Mouse (Mus musculus): ENCODE results near the gene Ntf5. TPM values are rescaled to one million over a fixed set of nuclear protein-coding genes. Genes with fewer than 3 reads are reported as not detected.
A peak's percentile ranks its signal among the peaks of the same experiment; 100 is the strongest.

Gene Ntf5
- polyA plus RNA-seq, 1 experiment from 2014 or later: 0.13 TPM

DNA sequence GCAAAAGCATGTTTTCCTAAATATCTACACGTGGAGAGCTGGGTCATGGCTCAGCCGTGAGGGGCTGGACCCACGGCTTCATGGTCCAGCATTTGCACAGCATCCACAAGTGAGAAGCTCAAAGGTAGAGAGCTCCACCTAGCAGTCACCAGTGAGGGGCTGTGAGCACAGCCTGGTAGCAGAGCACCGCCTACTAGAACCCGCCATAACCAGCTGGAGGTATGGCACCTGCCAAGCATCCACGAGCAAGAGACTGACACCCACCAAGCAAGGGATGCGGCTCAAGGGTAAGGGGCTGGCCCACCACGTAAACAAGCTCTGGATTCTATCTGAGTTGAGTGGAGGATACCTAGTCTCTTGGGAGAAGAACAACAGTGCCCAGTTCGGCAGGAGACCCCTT is 52.1 kb downstream of the Ntf5 start:
- Histone ChIP-seq H3K9me3 (ENCODE audit: control insufficient read depth, low read length) (no peaks in the 10 kb centered on the region), H3K9ac (peak overlapping the region; percentile 88), H3K4me3 (replicated peaks; ENCODE audit: low read length) (peak overlapping the region; percentile 86), H3K27me3 (ENCODE audit: control insufficient read depth, insufficient read depth, low read length) (no peaks in the 10 kb centered on the region), H3K4me1 (replicated peaks; ENCODE audit: control insufficient read depth, insufficient read depth, low read length) (peaks cover 22% of the 10 kb centered on the region), H3K27ac (no peak overlapping the region), H3K36me3 (replicated peaks; ENCODE audit: control insufficient read depth, insufficient read depth) (peaks cover 43% of the 10 kb centered on the region), H3K4me2 (replicated peaks) (peak overlapping the region; percentile 95)
- WGBS: 81% methylated on average over 9 of the region's 9 CpGs
- DNase-seq (ENCODE audit: low spot score) (no peak), ATAC-seq (ENCODE audit: low FRiP score) (no peak)

DNA sequence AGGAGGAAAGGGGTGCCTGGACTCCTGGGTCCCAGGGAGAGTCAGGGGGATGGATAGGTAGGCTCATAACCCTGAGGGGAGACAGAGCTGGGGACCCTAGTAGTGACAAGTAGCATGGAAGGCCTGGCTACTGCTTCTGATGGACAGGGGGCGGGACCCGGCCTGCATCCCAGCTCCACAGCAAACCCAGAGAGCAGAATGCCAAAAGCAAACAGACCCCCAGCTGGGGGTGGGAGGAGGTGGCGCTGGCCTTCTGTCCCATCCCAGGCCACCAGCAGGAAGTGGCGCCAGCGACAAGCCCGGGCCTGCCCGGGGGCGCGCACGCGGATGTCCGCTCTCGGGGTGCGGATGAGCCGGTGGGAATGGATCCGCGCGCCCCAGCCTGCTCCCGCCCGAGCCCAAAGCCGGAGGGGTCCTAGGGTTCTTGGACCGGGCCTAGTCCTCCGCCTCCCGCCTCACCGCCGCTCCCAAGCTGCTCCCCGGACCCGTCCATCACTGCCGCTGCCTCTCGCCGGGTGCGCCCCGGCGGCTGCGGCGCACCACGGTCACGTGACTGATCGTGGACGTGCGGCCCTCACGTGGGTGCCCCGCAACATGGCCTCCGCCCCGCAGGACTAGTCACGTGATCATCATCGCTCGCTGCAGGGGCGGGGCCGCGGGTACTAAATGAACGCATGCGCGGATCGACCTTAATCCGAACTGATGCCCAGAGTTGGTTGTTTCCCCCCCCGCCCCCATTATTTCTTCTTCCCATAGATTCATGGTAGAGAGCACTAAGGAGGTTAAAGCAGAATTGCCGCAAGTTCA is 53.0 kb downstream of the Ntf5 start, which contains the start of gene Bax:
Gene Bax, minus strand, starts transcription at position 616 of the 807 bp plus-strand sequence.
- peak within 1 kb of the TSS; percentile 88 for H3K9ac ChIP-seq
- WGBS: under 1% methylated on average over 56 of the region's 58 CpGs
- peak within 1 kb of the TSS; percentile 86 for H3K4me3 ChIP-seq (replicated peaks; ENCODE audit: low read length)
- peaks cover 42% of the 10 kb centered on the region for H3K36me3 ChIP-seq (replicated peaks; ENCODE audit: control insufficient read depth, insufficient read depth)
- no peaks in the 10 kb centered on the region for H3K27me3 ChIP-seq (ENCODE audit: control insufficient read depth, insufficient read depth, low read length)
- ATAC-seq (ENCODE audit: low FRiP score) (peak; percentile 80), DNase-seq (ENCODE audit: low spot score) (peak; percentile 98)
- peak within 1 kb of the TSS; percentile 72; the same call in 1 of the 2 replicates for H3K27ac ChIP-seq
- H3K4me1 ChIP-seq (replicated peaks; ENCODE audit: control insufficient read depth, insufficient read depth, low read length): peaks cover 15% of the 10 kb centered on the region
- H3K4me2 ChIP-seq (replicated peaks): peak within 1 kb of the TSS; percentile 95
- no peaks in the 10 kb centered on the region for H3K9me3 ChIP-seq (ENCODE audit: control insufficient read depth, low read length)

Small RNA genes lying within 50 kb of the gene (microRNA-seq; reads per million reads assigned to microRNA genes)
- not detected for gene Gm22133

Other genes starting within 250 kb of the Ntf5 start
- gene Slc17a7, start 249.7 kb upstream of the Ntf5 start, polyA plus RNA-seq (2014; fragmentation: Nextera tagmentation; extraction: Ambion mirVana): 0.47 and 0.48 TPM in 2 replicates
- gene Gfy, start 234.1 kb upstream of the Ntf5 start, polyA plus RNA-seq (2014; fragmentation: Nextera tagmentation; extraction: Ambion mirVana): not detected in 2 replicates
- gene Pth2, start 232.7 kb upstream of the Ntf5 start, polyA plus RNA-seq (2014; fragmentation: Nextera tagmentation; extraction: Ambion mirVana): 0.83 TPM in 1 of 2 replicates, not detected in the other
- 0.50 and 0.57 TPM in 2 replicates for gene Ccdc155, start 208.8 kb upstream of the Ntf5 start, polyA plus RNA-seq (2014; fragmentation: Nextera tagmentation; extraction: Ambion mirVana)
- 8.7 and 11.3 TPM in 2 replicates for gene Dkkl1, start 201.5 kb upstream of the Ntf5 start, polyA plus RNA-seq (2014; fragmentation: Nextera tagmentation; extraction: Ambion mirVana)
- 37.7 and 48.0 TPM in 2 replicates for gene Tead2, start 197.9 kb upstream of the Ntf5 start, polyA plus RNA-seq (2014; fragmentation: Nextera tagmentation; extraction: Ambion mirVana)
- 0.94 and 1.2 TPM in 2 replicates for gene Cd37, start 174.6 kb upstream of the Ntf5 start, polyA plus RNA-seq (2014; fragmentation: Nextera tagmentation; extraction: Ambion mirVana)
- 0.33 and 0.67 TPM in 2 replicates for gene Slc6a16, start 172.6 kb upstream of the Ntf5 start, polyA plus RNA-seq (2014; fragmentation: Nextera tagmentation; extraction: Ambion mirVana)
- not detected in 2 replicates for gene Slc6a21, start 136.2 kb upstream of the Ntf5 start, polyA plus RNA-seq (2014; fragmentation: Nextera tagmentation; extraction: Ambion mirVana)
- gene Trpm4, start 79.9 kb upstream of the Ntf5 start, polyA plus RNA-seq (2014; fragmentation: Nextera tagmentation; extraction: Ambion mirVana): 7.8 and 9.3 TPM in 2 replicates
- gene Hrc, start 78.4 kb upstream of the Ntf5 start, polyA plus RNA-seq (2014; fragmentation: Nextera tagmentation; extraction: Ambion mirVana): 0.20 and 0.41 TPM in 2 replicates
- gene Ppfia3, start 46.7 kb upstream of the Ntf5 start, polyA plus RNA-seq (2014; fragmentation: Nextera tagmentation; extraction: Ambion mirVana): 29.8 and 32.3 TPM in 2 replicates
- gene Lin7b, start 43.1 kb upstream of the Ntf5 start, polyA plus RNA-seq (2014; fragmentation: Nextera tagmentation; extraction: Ambion mirVana): 34.8 and 37.9 TPM in 2 replicates
- 61.4 and 72.3 TPM in 2 replicates for gene Snrnp70, start 18.0 kb upstream of the Ntf5 start, polyA plus RNA-seq (2014; fragmentation: Nextera tagmentation; extraction: Ambion mirVana)
- gene Kcna7, start 8.0 kb upstream of the Ntf5 start, polyA plus RNA-seq (2014; fragmentation: Nextera tagmentation; extraction: Ambion mirVana): not detected in 2 replicates
- gene Lhb, start 7.1 kb downstream of the Ntf5 start, polyA plus RNA-seq (2014; fragmentation: Nextera tagmentation; extraction: Ambion mirVana): 1.2 and 2.0 TPM in 2 replicates
- gene Gys1, start 21.1 kb downstream of the Ntf5 start, polyA plus RNA-seq (2014; fragmentation: Nextera tagmentation; extraction: Ambion mirVana): 17.8 and 21.6 TPM in 2 replicates
- gene Ruvbl2, start 24.4 kb downstream of the Ntf5 start, polyA plus RNA-seq (2014; fragmentation: Nextera tagmentation; extraction: Ambion mirVana): 83.9 and 93.5 TPM in 2 replicates
- gene Ftl1, start 46.2 kb downstream of the Ntf5 start, polyA plus RNA-seq (2014; fragmentation: Nextera tagmentation; extraction: Ambion mirVana): 4,936 and 5,483 TPM in 2 replicates
- 182 and 190 TPM in 2 replicates for gene Bax, start 53.2 kb downstream of the Ntf5 start, polyA plus RNA-seq (2014; fragmentation: Nextera tagmentation; extraction: Ambion mirVana)
- gene Tulp2, start 68.2 kb downstream of the Ntf5 start, polyA plus RNA-seq (2014; fragmentation: Nextera tagmentation; extraction: Ambion mirVana): 0.13 and 0.35 TPM in 2 replicates
- gene Gm45808, start 73.1 kb downstream of the Ntf5 start, polyA plus RNA-seq (2014; fragmentation: Nextera tagmentation; extraction: Ambion mirVana): not detected in 2 replicates
- gene Dhdh, start 75.1 kb downstream of the Ntf5 start, polyA plus RNA-seq (2014; fragmentation: Nextera tagmentation; extraction: Ambion mirVana): 2.8 and 3.6 TPM in 2 replicates
- gene Nucb1, start 96.7 kb downstream of the Ntf5 start, polyA plus RNA-seq (2014; fragmentation: Nextera tagmentation; extraction: Ambion mirVana): 121 and 122 TPM in 2 replicates
- gene Ppp1r15a, start 112.6 kb downstream of the Ntf5 start, polyA plus RNA-seq (2014; fragmentation: Nextera tagmentation; extraction: Ambion mirVana): 12.9 and 13.0 TPM in 2 replicates
- 1.4 and 2.3 TPM in 2 replicates for gene Plekha4, start 112.6 kb downstream of the Ntf5 start, polyA plus RNA-seq (2014; fragmentation: Nextera tagmentation; extraction: Ambion mirVana)
- gene Hsd17b14, start 141.2 kb downstream of the Ntf5 start, polyA plus RNA-seq (2014; fragmentation: Nextera tagmentation; extraction: Ambion mirVana): 0.25 TPM in 1 of 2 replicates, not detected in the other
- gene Bcat2, start 156.5 kb downstream of the Ntf5 start, polyA plus RNA-seq (2014; fragmentation: Nextera tagmentation; extraction: Ambion mirVana): 17.4 and 19.0 TPM in 2 replicates
- gene Fgf21, start 201.8 kb downstream of the Ntf5 start, polyA plus RNA-seq (2014; fragmentation: Nextera tagmentation; extraction: Ambion mirVana): not detected in 2 replicates
- gene Fut1, start 203.6 kb downstream of the Ntf5 start, polyA plus RNA-seq (2014; fragmentation: Nextera tagmentation; extraction: Ambion mirVana): not detected in 2 replicates
- not detected in 2 replicates for gene Izumo1, start 208.1 kb downstream of the Ntf5 start, polyA plus RNA-seq (2014; fragmentation: Nextera tagmentation; extraction: Ambion mirVana)
- 17.2 and 18.3 TPM in 2 replicates for gene Rasip1, start 213.8 kb downstream of the Ntf5 start, polyA plus RNA-seq (2014; fragmentation: Nextera tagmentation; extraction: Ambion mirVana)
- gene Mamstr, start 226.3 kb downstream of the Ntf5 start, polyA plus RNA-seq (2014; fragmentation: Nextera tagmentation; extraction: Ambion mirVana): 3.0 and 3.1 TPM in 2 replicates